Mouse (Mus musculus): ENCODE measurements around the gene Mob3c. TPM values are rescaled to one million over a fixed set of nuclear protein-coding genes. Genes with fewer than 3 reads are reported as not detected.
A peak's percentile ranks its signal among the peaks of the same experiment; 100 is the strongest.

Mob3c gene
- polyA plus RNA-seq, 1 experiment from 2014 or later = 2.8 TPM

DNA sequence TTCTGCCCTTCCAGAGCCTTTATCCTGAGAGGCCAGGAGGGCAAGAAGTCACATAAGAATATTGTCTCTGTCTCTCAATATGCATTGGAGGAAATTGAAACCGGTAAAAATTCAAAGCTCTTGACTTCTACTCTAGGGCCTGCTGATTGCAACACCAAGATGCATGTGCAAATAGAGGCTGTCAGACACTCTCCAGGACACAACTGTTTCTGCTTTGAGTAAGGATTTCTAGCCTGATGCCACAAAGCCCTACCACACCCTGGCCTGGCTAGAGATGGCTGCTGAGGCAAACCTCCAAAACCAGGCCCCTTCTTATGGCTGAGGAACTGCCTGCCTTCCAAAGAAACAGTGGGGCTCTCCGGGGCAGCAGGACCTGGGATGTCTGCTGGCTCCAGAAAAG, 7.7 kb downstream of the Mob3c start:
- no peak overlapping the region for H3K27ac ChIP-seq (replicated peaks; ENCODE audit: low read depth, low read length)
- no peak overlapping the region for H3K9ac ChIP-seq (replicated peaks; ENCODE audit: low read length)
- no peak for DNase-seq (ENCODE audit: low spot score)
- H3K27me3 ChIP-seq (ENCODE audit: control insufficient read depth, insufficient read depth, low read length) = no peaks in the 10 kb centered on the region
- no peak overlapping the region for H3K4me2 ChIP-seq (ENCODE audit: low read depth, low read length)
- no peaks in the 10 kb centered on the region for H3K36me3 ChIP-seq (replicated peaks; ENCODE audit: control insufficient read depth, insufficient read depth, low read depth, low read length)
- H3K9me3 ChIP-seq (replicated peaks; ENCODE audit: control insufficient read depth, low read length) = no peaks in the 10 kb centered on the region
- no peaks in the 10 kb centered on the region for H3K4me1 ChIP-seq (ENCODE audit: control insufficient read depth, insufficient read depth, low read length)
- WGBS = 66% methylated on average over 2 of the region's 2 CpGs
- no peak for ATAC-seq (replicated peaks; ENCODE audit: insufficient number of reproducible peaks, low FRiP score, low TSS enrichment, low read depth)
- H3K4me3 ChIP-seq (ENCODE audit: low read depth, low read length) = no peak overlapping the region

DNA sequence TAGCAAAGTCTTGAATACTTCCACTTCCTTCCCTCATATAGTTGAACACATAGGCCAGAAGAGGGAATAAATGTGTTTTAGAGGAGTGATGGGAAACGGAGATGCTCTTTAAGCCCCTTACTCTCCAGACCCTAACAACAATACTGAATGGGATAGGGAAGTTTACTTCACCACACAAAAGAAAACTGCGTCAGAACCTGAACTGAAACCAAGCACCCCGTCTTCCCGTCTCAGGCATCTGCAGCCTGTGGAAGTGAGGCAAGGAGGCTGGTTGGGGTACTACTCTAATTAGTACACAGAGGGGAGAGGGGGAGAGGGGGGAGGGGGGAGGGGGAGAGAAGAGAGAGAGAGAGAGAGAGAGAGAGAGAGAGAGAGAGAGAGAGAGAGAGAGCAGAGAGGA, 10.3 kb downstream of the Mob3c start:
- Histone ChIP-seq H3K4me2 (ENCODE audit: low read depth, low read length) (no peak overlapping the region), H3K4me1 (ENCODE audit: control insufficient read depth, insufficient read depth, low read length) (no peaks in the 10 kb centered on the region), H3K4me3 (ENCODE audit: low read depth, low read length) (no peak overlapping the region), H3K9ac (replicated peaks; ENCODE audit: low read length) (no peak overlapping the region), H3K9me3 (replicated peaks; ENCODE audit: control insufficient read depth, low read length) (no peaks in the 10 kb centered on the region), H3K27ac (replicated peaks; ENCODE audit: low read depth, low read length) (no peak overlapping the region), H3K36me3 (replicated peaks; ENCODE audit: control insufficient read depth, insufficient read depth, low read depth, low read length) (no peaks in the 10 kb centered on the region), H3K27me3 (ENCODE audit: control insufficient read depth, insufficient read depth, low read length) (no peaks in the 10 kb centered on the region)
- no peak for ATAC-seq (replicated peaks; ENCODE audit: insufficient number of reproducible peaks, low FRiP score, low TSS enrichment, low read depth)
- DNase-seq (ENCODE audit: low spot score) = no peak
- WGBS = 79% methylated on average over 4 of the region's 4 CpGs

DNA sequence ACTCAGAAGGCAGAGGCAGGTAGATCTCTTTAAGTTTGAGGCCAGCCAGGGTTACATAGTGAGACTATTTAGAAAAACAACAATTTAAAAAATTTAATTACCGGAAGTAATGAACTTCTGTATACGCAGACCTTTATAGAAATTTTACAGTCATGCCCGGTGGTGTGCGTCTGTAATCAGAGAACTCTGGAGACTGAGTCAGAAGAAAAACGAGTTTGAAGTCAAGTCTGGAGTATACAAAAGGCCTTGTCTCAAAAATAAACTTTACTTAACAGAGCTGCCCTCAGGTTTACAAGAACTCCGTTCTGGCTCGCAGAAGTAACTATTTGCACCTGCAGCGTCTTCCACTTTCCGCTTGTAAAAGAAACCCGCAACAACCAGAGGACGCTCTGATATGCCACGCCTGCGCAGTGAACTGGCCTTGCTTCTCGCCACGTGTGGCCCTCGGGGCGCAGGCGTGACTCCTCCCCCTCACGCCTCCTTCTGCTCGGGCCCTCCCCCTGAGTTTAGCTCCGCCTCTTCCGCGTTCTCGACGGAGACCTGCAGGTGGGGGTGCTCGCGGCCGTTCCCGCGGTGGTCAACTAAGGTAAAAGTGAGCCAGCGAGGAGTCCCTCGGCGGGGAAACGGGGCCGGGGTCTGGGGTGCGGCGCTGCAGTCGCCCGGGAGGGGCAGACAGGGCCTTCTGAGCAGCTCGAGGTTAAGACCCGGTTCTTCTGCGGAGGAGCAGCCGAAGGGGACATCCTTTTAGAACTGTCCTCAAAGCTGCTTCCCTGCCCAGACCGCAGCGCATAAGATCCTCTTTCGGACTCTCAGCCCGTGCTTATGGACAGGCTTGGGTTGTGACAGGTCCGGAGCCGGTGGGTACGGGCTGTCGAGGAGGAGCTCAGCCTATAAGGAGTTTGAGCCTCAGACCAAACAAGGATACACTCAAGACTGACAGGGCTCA, 11.1 kb downstream of the Mob3c start, which contains the start of gene Mknk1:
Gene Mknk1, plus strand, starts transcription at position 503 of the 946 bp plus-strand sequence.
- 2% methylated on average over 48 of the region's 51 CpGs for WGBS
- peak within 1 kb of the TSS; percentile 61 for H3K4me2 ChIP-seq (ENCODE audit: low read depth, low read length)
- no peaks in the 10 kb centered on the region for H3K4me1 ChIP-seq (ENCODE audit: control insufficient read depth, insufficient read depth, low read length)
- peak within 1 kb of the TSS; percentile 61 for H3K9ac ChIP-seq (replicated peaks; ENCODE audit: low read length)
- no peaks in the 10 kb centered on the region for H3K9me3 ChIP-seq (replicated peaks; ENCODE audit: control insufficient read depth, low read length)
- peak within 1 kb of the TSS; percentile 51 for H3K4me3 ChIP-seq (ENCODE audit: low read depth, low read length)
- no peaks in the 10 kb centered on the region for H3K36me3 ChIP-seq (replicated peaks; ENCODE audit: control insufficient read depth, insufficient read depth, low read depth, low read length)
- no peak within 1 kb of the TSS for H3K27ac ChIP-seq (replicated peaks; ENCODE audit: low read depth, low read length)
- ATAC-seq (replicated peaks; ENCODE audit: insufficient number of reproducible peaks, low FRiP score, low TSS enrichment, low read depth) (peak; percentile 80), DNase-seq (ENCODE audit: low spot score) (peak; percentile 96)
- no peaks in the 10 kb centered on the region for H3K27me3 ChIP-seq (ENCODE audit: control insufficient read depth, insufficient read depth, low read length)

DNA sequence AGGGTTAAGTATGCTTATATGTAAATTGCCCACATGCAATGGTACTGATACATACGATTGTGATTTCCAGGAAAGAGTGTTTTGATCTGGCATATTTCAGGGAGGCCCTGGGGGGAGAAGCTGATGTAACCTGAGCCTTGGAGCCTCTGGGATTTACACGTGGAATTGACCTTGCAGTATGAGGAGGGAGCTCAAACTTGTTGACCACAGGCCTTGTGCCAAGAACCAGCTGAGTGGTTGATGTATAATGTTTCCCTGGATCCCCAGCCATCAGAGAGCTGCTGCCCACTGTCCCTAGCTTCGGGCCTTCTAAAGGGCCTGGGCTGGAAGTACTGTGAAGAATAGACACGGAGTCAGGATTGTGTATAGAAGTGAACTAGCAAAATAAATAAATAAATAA, 12.1 kb downstream of the Mob3c start:
- H3K9ac ChIP-seq (replicated peaks; ENCODE audit: low read length) = no peak overlapping the region
- H3K4me1 ChIP-seq (ENCODE audit: control insufficient read depth, insufficient read depth, low read length) = no peaks in the 10 kb centered on the region
- no peak overlapping the region for H3K27ac ChIP-seq (replicated peaks; ENCODE audit: low read depth, low read length)
- H3K36me3 ChIP-seq (replicated peaks; ENCODE audit: control insufficient read depth, insufficient read depth, low read depth, low read length) = no peaks in the 10 kb centered on the region
- 48% methylated on average over 4 of the region's 4 CpGs for WGBS
- DNase-seq (ENCODE audit: low spot score) (peak; percentile 28), ATAC-seq (replicated peaks; ENCODE audit: insufficient number of reproducible peaks, low FRiP score, low TSS enrichment, low read depth) (no peak)
- no peak overlapping the region for H3K4me2 ChIP-seq (ENCODE audit: low read depth, low read length)
- no peaks in the 10 kb centered on the region for H3K27me3 ChIP-seq (ENCODE audit: control insufficient read depth, insufficient read depth, low read length)
- H3K4me3 ChIP-seq (ENCODE audit: low read depth, low read length) = no peak overlapping the region; the same call in 1 of the 2 replicates
- H3K9me3 ChIP-seq (replicated peaks; ENCODE audit: control insufficient read depth, low read length) = no peaks in the 10 kb centered on the region

DNA sequence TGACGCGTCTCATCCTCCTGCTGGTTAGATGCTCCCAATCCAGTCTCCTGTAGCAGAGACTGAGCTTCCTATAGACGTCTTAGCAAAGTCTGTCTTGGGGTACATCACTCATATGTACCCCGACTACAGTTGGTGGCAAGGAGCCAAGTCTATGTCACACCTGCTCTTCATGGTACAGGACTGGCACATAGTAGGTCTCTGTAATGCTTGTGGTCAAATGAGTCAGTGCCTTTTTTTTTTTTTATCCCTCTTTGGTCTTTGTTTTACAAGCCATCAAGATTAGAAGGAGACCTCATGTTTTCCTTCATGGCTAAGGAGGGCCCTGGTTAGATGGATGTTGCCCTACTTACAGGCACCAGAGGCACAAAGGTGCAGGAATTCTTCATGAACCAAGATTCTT, 12.9 kb downstream of the Mob3c start:
- Histone ChIP-seq H3K27ac (replicated peaks; ENCODE audit: low read depth, low read length) (no peak overlapping the region), H3K4me1 (ENCODE audit: control insufficient read depth, insufficient read depth, low read length) (no peaks in the 10 kb centered on the region), H3K36me3 (replicated peaks; ENCODE audit: control insufficient read depth, insufficient read depth, low read depth, low read length) (no peaks in the 10 kb centered on the region), H3K4me3 (ENCODE audit: low read depth, low read length) (no peak overlapping the region), H3K9me3 (replicated peaks; ENCODE audit: control insufficient read depth, low read length) (no peaks in the 10 kb centered on the region), H3K4me2 (ENCODE audit: low read depth, low read length) (no peak overlapping the region), H3K27me3 (ENCODE audit: control insufficient read depth, insufficient read depth, low read length) (no peaks in the 10 kb centered on the region), H3K9ac (replicated peaks; ENCODE audit: low read length) (no peak overlapping the region)
- no peak for DNase-seq (ENCODE audit: low spot score)
- no peak for ATAC-seq (replicated peaks; ENCODE audit: insufficient number of reproducible peaks, low FRiP score, low TSS enrichment, low read depth)
- WGBS = 91% methylated on average over 4 of the region's 4 CpGs

DNA sequence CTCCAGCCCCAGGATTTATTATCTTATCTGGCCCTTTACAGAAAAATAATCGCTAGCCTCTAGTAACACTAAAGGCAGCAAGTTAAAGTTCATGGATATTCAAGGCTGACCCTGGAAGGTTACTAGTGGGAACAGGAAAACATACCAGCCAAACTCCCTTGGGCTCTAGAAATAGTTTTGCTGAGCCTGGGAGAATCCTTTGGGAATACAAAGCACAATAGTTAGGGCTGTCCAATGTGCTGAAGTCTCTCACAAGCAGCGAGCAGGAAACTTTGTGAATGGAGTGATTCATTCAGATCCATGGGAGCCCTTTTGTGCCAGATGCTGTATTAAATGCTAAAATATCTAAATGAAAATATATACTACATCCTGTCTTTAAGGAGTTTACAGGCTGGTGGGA, 18.8 kb downstream of the Mob3c start:
- Histone ChIP-seq H3K27me3 (ENCODE audit: control insufficient read depth, insufficient read depth, low read length) (no peaks in the 10 kb centered on the region), H3K4me3 (ENCODE audit: low read depth, low read length) (no peak overlapping the region), H3K9ac (replicated peaks; ENCODE audit: low read length) (no peak overlapping the region), H3K4me1 (ENCODE audit: control insufficient read depth, insufficient read depth, low read length) (no peaks in the 10 kb centered on the region), H3K4me2 (ENCODE audit: low read depth, low read length) (no peak overlapping the region), H3K9me3 (replicated peaks; ENCODE audit: control insufficient read depth, low read length) (no peaks in the 10 kb centered on the region), H3K36me3 (replicated peaks; ENCODE audit: control insufficient read depth, insufficient read depth, low read depth, low read length) (no peaks in the 10 kb centered on the region), H3K27ac (replicated peaks; ENCODE audit: low read depth, low read length) (no peak overlapping the region)
- WGBS = 43% methylated on average over 2 of the region's 2 CpGs
- DNase-seq (ENCODE audit: low spot score) (peak; percentile 25), ATAC-seq (replicated peaks; ENCODE audit: insufficient number of reproducible peaks, low FRiP score, low TSS enrichment, low read depth) (no peak)

DNA sequence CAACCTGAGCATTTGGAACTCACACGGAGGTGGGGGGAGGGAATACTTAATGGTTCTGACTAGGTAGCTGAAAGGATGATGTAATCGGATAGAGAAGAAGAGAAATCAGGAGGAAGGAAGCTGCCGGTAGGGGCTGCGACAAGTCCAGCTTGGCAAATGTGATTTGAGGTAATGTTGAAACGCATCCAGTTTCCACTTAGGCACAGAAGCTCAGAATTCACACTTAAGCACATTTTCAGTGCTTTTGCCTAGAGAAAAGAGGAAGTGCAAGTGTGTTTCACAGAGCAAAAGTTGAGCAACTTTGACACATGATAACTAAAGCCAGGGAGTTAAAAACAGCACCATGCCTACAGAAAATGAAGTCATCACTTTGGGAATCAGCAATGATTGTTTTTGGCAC, 19.5 kb downstream of the Mob3c start:
- H3K4me1 ChIP-seq (ENCODE audit: control insufficient read depth, insufficient read depth, low read length) = no peaks in the 10 kb centered on the region
- WGBS = 57% methylated on average over 5 of the region's 5 CpGs
- no peaks in the 10 kb centered on the region for H3K36me3 ChIP-seq (replicated peaks; ENCODE audit: control insufficient read depth, insufficient read depth, low read depth, low read length)
- H3K9me3 ChIP-seq (replicated peaks; ENCODE audit: control insufficient read depth, low read length) = no peaks in the 10 kb centered on the region
- H3K4me2 ChIP-seq (ENCODE audit: low read depth, low read length) = no peak overlapping the region
- no peak overlapping the region for H3K27ac ChIP-seq (replicated peaks; ENCODE audit: low read depth, low read length)
- DNase-seq (ENCODE audit: low spot score) (no peak), ATAC-seq (replicated peaks; ENCODE audit: insufficient number of reproducible peaks, low FRiP score, low TSS enrichment, low read depth) (no peak)
- H3K27me3 ChIP-seq (ENCODE audit: control insufficient read depth, insufficient read depth, low read length) = no peaks in the 10 kb centered on the region
- no peak overlapping the region for H3K4me3 ChIP-seq (ENCODE audit: low read depth, low read length)
- no peak overlapping the region for H3K9ac ChIP-seq (replicated peaks; ENCODE audit: low read length)

DNA sequence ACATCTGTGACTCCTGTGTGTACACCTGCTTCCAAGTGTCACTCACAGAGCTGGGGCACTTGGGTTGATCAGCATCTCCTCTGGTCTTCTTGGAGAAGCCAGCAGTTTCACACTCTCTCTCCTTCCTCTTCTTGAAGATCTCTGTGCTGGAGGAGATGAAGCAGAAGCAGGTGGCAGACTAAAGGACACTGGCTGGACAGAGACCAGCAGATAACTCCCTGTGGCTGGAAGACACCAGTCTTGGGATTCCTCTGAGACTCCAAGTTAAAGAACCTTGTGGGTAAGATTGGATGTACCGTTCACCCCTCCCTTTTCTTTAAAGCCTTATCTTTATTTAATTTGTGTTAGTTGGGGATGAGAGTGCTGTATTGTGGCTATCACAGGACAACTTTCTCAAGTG, 20.2 kb downstream of the Mob3c start:
- 84% methylated on average over 1 of the region's 1 CpGs for WGBS
- Histone ChIP-seq H3K4me3 (ENCODE audit: low read depth, low read length) (no peak overlapping the region), H3K4me1 (ENCODE audit: control insufficient read depth, insufficient read depth, low read length) (no peaks in the 10 kb centered on the region), H3K27me3 (ENCODE audit: control insufficient read depth, insufficient read depth, low read length) (no peaks in the 10 kb centered on the region), H3K4me2 (ENCODE audit: low read depth, low read length) (no peak overlapping the region), H3K9me3 (replicated peaks; ENCODE audit: control insufficient read depth, low read length) (no peaks in the 10 kb centered on the region), H3K27ac (replicated peaks; ENCODE audit: low read depth, low read length) (no peak overlapping the region), H3K36me3 (replicated peaks; ENCODE audit: control insufficient read depth, insufficient read depth, low read depth, low read length) (no peaks in the 10 kb centered on the region), H3K9ac (replicated peaks; ENCODE audit: low read length) (no peak overlapping the region)
- ATAC-seq (replicated peaks; ENCODE audit: insufficient number of reproducible peaks, low FRiP score, low TSS enrichment, low read depth) (no peak), DNase-seq (ENCODE audit: low spot score) (no peak)
